Mouse (Mus musculus) ES-E14 (cell line): ENCODE measurements at regions not wholly inside any gene's neighbourhood (a gene's known extent, or its start where the extent isn't known, plus 50 kb on each side); places are given as distances from the start of the nearest gene placed in this dataset.

Experiments used
- DNase-seq: peaks from one replicate; pipeline ENCODE4 v3.0.0-alpha.2; 2013; ENCODE audit warnings: low read depth, low spot score
- H3K27ac ChIP-seq: 2 replicates; pipeline ENCODE4 v1.5.1; 2012; ENCODE audit warnings: low read depth, mild to moderate bottlenecking, low read length, moderate library complexity, mixed read lengths; ENCODE audit not compliant: poor library complexity, insufficient read depth, severe bottlenecking
- H3K36me3 ChIP-seq: 2 replicates; pipeline ENCODE4 v1.6.1; 2012; ENCODE audit warnings: mild to moderate bottlenecking, low read length, moderate library complexity, mixed read lengths; ENCODE audit not compliant: control insufficient read depth, poor library complexity, insufficient read depth, severe bottlenecking
- H3K4me1 ChIP-seq, 2 experiments: fragments of 150-350 bp in 1 of 2; sonication (generic) in 1 of 2; 2 replicates each; pipeline ENCODE4 v1.6.1; 2012; ENCODE audit warnings: low read length in 2 of 2, mild to moderate bottlenecking in 1 of 2, mixed read lengths in 1 of 2; ENCODE audit not compliant: control insufficient read depth in 2 of 2, insufficient read depth in 2 of 2, poor library complexity in 1 of 2
- H3K4me3 ChIP-seq, 2 experiments: fragments of 150-350 bp in 1 of 2; sonication (generic) in 1 of 2; 2 replicates each; pipeline ENCODE4 v1.5.1; 2012; ENCODE audit warnings: low read length in 2 of 2, low read depth in 1 of 2, mild to moderate bottlenecking in 1 of 2, mixed read lengths in 1 of 2; ENCODE audit not compliant: insufficient read depth in 1 of 2, poor library complexity in 1 of 2, severe bottlenecking in 1 of 2
- H3K9ac ChIP-seq: 2 replicates; pipeline ENCODE4 v1.6.1; 2012; ENCODE audit warnings: low read depth, mild to moderate bottlenecking, low read length, mixed read lengths; ENCODE audit not compliant: poor library complexity, insufficient read depth, severe bottlenecking
- H3K9me3 ChIP-seq: fragments of 150-350 bp; sonication (generic); 2 replicates; pipeline ENCODE4 v1.6.1; 2012; ENCODE audit warnings: low read depth, mild to moderate bottlenecking, low read length; ENCODE audit not compliant: control insufficient read depth, insufficient read depth
- CHD2 ChIP-seq: IDR thresholded peaks from 2 replicates; pipeline ENCODE4 v1.6.1; 2014; ENCODE audit warnings: mild to moderate bottlenecking, low read depth, low read length, inconsistent platforms
- HCFC1 ChIP-seq: IDR thresholded peaks from 2 replicates; pipeline ENCODE4 v1.6.1; 2012; ENCODE audit warnings: low read length, inconsistent platforms, borderline replicate concordance; ENCODE audit not compliant: insufficient read depth
- MAFK ChIP-seq: IDR thresholded peaks from 2 replicates; pipeline ENCODE4 v1.6.1; 2014; ENCODE audit warnings: mild to moderate bottlenecking, low read depth, low read length, inconsistent platforms; ENCODE audit not compliant: insufficient read depth
- ZC3H11A ChIP-seq: IDR thresholded peaks from 2 replicates; pipeline ENCODE4 v1.6.1; 2012; ENCODE audit warnings: low read depth, mild to moderate bottlenecking, inconsistent platforms, low read length, borderline replicate concordance
- ZNF384 ChIP-seq: IDR thresholded peaks from 2 replicates; pipeline ENCODE4 v1.6.1; 2012; ENCODE audit warnings: low read depth, low read length, inconsistent platforms
- in situ Hi-C, 2 experiments: fragments of 600-800 bp; cut with MboI; formaldehyde crosslinking; loops; one replicate each; pipeline ENCODE4 v1.15.1; 2025; ENCODE audit warnings: low sequenced_read_pairs in 2 of 2, inconsistent platforms in 1 of 2; ENCODE audit not compliant: unreplicated experiment in 2 of 2

DNA sequence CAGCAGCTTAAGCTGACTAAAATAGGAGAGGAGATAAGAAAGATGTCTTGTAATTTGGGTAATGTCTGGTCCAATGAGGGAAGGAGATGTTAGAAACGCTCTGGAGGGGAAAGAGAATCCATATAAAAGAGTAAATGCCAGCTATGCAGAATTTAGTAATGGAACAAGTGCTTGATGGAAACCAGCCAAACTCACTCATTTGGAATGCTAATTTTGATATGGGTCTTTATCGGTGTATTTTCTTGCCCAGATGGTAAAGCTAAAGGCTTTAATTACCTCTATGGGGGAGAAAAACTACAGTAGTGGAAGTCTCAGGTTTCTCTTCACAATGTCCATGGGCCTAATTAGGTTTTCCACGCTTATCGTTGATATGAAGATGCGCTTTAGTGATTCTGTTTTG lies 518.3 kb downstream of the Lmo7 start:
- no peaks in the 10 kb centered on the region for H3K36me3 ChIP-seq
- no peak overlapping the region for H3K9ac ChIP-seq
- H3K27ac ChIP-seq, result no peak overlapping the region
- no peak for TF ChIP-seq CHD2
- no peak for TF ChIP-seq MAFK
- no peak for TF ChIP-seq HCFC1
- TF ChIP-seq ZC3H11A, result no peak
- no peak for TF ChIP-seq ZNF384
- DNase-seq, result no peak
- no peaks in the 10 kb centered on the region for H3K9me3 ChIP-seq
- no peaks in the 10 kb centered on the region for H3K4me1 ChIP-seq
- no peak overlapping the region for H3K4me3 ChIP-seq
- in situ Hi-C loops, result no loop called here

DNA sequence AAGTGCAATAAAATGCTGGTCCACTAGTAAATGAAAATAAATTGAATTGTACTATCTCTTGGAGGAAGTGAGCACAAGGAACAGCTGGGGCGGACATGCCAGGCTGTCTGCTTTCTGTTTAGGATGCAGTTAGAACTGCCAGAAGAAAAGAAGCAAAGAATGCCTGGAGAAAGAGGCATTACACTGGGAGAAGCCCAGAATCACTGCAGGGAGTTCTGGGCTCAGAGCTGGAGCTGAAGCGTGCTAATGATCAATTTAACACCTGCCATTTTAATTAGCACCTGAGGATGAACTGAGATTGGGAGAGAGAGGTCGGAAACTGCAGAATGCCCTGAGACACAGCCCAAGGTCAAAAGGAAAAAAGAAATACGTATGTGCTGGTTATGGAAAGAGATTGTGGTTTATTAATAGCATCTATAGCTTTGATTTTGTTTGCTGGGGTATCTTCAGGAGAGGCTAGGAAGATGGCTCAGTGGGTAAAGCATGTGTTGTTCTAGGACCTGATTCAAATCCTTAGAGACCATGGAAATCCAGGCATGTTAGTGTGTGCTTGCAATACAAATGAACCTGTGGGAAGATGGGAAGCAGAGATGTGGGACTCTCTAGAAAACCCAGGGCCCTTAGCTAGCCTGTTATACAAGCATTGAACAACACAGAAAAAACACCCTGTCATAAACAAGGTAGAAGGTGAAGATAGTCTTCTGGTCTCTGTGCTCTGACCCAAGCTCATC lies 514.2 kb downstream of the Lmo7 start:
- TF ChIP-seq CHD2 (no peak), MAFK (no peak), ZNF384 (no peak), ZC3H11A (no peak), HCFC1 (no peak)
- no peaks in the 10 kb centered on the region for H3K36me3 ChIP-seq
- H3K27ac ChIP-seq, result no peak overlapping the region
- DNase-seq, result no peak
- no peak overlapping the region for H3K9ac ChIP-seq
- H3K9me3 ChIP-seq, result no peaks in the 10 kb centered on the region
- in situ Hi-C loops, result no loop called here
- H3K4me1 ChIP-seq, result no peaks in the 10 kb centered on the region
- no peak overlapping the region for H3K4me3 ChIP-seq

- no peaks in the 10 kb centered on the region for H3K36me3 ChIP-seq
- in situ Hi-C loops, result no loop called here
- no peak overlapping the region for H3K4me3 ChIP-seq
- H3K9me3 ChIP-seq, result no peaks in the 10 kb centered on the region
- no peak overlapping the region for H3K27ac ChIP-seq
- no peak overlapping the region for H3K9ac ChIP-seq
- no peaks in the 10 kb centered on the region for H3K4me1 ChIP-seq
- no peak for TF ChIP-seq CHD2
- no peak for DNase-seq
Observed at GRCm38 (mm10) chr14:102216581-102217368, 487.0 kb downstream of the Lmo7 start.

DNA sequence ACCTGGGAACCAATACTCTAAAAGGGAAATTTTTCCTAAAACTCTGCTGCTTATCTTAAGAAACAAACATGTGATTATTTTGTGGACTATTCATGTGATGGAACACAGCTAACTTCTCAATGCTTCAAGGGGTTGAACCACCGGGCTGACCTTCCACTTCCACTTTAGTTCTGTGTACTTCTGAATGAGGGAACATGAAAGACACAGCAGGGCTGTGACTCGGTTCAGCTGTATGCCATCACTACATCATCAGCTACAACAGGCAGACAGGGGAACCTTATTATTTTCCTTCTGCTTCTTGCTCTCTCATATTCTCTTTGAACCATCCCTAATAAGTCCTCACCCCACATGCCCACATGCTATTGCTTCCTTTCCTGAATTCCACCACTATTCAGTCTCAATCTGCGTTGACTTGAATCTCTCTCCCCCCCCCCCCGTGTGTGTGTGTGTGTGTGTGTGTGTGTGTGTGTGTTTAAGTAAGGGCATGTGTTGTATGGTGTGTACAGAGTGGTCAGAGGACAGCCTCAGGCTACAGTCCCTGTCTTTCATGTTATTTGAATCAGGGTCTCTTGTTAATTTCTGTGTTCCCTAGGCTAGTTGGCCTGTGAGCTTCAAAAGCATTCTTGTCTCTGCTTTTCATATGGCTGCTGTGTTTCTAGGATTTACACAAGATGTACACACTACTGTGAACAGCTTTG lies 485.7 kb downstream of the Lmo7 start:
- Histone ChIP-seq H3K27ac (no peak overlapping the region), H3K4me1 (no peaks in the 10 kb centered on the region), H3K36me3 (no peaks in the 10 kb centered on the region), H3K9ac (no peak overlapping the region), H3K4me3 (no peak overlapping the region), H3K9me3 (no peaks in the 10 kb centered on the region)
- no peak for DNase-seq
- TF ChIP-seq ZNF384, result no peak
- TF ChIP-seq CHD2, result no peak
- no peak for TF ChIP-seq MAFK
- no peak for TF ChIP-seq ZC3H11A
- TF ChIP-seq HCFC1, result no peak
- in situ Hi-C loops, result no loop called here
